Mouse (Mus musculus): ENCODE measurements around the gene Stox2.

Gene Stox2

GRCm38 (mm10) chr8:47409061-47409460 lies 37.1 kb downstream of the Stox2 start:
- DNase-seq (ENCODE audit: low read depth, low spot score): no peak

DNA sequence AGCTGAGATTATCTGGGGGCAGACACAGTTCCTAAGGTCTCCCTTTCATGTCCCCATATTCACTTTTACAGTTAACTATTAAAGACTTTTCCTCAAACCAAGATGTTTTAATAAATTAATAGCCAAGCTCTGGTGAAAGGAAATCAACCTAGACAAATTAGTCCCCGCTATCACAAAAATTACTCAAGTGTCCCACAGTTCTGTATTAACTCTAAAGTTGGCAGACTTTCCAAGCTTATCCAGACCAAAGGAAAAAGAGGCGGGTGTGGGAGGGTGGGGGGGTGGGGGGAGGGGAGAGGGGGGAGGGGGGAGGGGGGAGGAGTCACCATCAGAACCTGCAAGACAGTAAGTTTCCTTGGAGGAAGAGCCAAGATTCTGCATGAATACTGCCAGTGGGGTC lies 41.3 kb downstream of the Stox2 start:
- DNase-seq (ENCODE audit: low read depth, low spot score): no peak

DNA sequence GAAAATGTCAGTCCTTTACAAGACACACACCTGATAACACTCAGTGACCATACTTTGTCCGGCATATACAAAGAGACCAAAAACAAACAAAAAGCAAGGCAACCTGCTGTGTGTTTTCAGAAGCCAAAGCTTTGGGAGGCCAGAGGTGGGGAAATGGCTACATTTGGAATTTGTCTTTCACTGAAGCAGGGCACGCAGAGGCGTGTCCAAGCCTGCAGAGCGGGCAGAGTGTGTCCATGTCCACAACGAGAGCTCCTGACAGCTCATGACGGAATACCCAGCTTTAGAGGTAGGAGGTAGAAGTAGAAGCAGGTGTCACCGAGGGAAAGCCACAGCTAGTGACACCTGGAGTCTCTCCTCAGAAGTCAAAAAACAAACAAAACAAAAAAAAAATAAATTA lies 53.2 kb downstream of the Stox2 start:
- no peak for DNase-seq (ENCODE audit: low read depth, low spot score)

- DNase-seq (ENCODE audit: low read depth, low spot score): no peak
Measured at GRCm38 (mm10) chr8:47392290-47392689, 53.9 kb downstream of the Stox2 start.

- no peak for DNase-seq (ENCODE audit: low read depth, low spot score)
Measured at GRCm38 (mm10) chr8:47391844-47392243, 54.3 kb downstream of the Stox2 start.

DNA sequence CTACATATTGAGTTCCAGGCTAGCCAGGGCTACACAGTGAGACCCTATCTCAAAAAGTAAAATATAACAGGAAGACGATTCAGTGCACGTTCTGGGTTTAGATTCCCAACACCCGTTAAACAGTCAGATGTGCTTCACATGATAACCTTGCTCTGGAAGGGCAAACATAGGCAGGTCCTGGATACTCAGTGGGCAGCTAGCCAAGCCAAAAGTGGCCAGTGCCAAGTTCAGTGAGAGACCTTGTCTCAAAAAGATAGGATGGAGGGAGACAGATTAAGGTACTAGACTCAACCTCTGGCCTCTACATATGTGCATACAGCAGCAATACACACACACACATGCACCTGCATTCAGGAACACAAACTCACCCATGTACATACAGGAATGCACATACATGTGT lies 56.7 kb downstream of the Stox2 start:
- DNase-seq (ENCODE audit: low read depth, low spot score): no peak

DNA sequence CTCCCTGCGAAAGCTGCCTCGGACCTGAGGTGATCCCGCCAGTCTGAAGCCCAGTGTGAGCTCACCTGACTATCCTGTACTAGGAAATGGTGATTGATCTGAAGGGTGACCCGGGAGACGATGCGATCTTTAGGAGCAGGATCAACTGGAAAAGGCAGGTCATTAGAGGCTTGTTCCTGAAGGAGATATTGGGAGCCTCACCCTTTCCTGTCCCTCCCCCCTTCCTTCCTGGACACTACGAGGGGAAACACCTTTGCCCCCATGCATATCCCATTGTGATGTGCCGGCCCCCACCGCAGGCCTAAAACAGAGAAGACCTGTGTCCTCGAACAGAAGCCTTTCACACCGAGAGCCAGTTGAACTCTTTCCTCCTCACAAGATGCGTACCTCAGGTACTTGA lies 58.0 kb downstream of the Stox2 start:
- no peak for DNase-seq (ENCODE audit: low read depth, low spot score)

GRCm38 (mm10) chr8:47385810-47386209 lies 60.4 kb downstream of the Stox2 start:
- no peak for DNase-seq (ENCODE audit: low read depth, low spot score)

- DNase-seq (ENCODE audit: low read depth, low spot score): no peak
Measured at GRCm38 (mm10) chr8:47384151-47384550, 62.0 kb downstream of the Stox2 start.

DNA sequence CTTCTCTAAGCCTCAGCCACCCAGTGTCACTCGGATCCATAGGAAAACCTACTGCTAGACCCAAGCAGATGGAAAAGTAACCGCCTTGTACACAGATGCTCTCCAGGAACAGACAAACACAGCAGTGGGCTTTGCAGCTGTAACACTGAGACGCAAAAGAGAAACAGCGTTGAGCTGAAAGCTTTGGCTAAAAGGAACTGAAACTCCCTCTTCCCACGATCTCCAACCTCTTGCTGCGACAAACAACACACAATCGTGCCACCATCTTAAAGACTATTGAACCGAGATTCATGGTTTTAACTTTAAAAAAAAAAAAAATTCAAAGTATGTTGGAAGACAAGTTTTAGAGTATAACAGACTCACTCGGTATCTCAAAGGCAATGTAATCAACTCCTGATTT lies 62.5 kb downstream of the Stox2 start:
- DNase-seq (ENCODE audit: low read depth, low spot score): no peak

GRCm38 (mm10) chr8:47381216-47381615 lies 64.9 kb downstream of the Stox2 start:
- no peak for DNase-seq (ENCODE audit: low read depth, low spot score)

GRCm38 (mm10) chr8:47380725-47381124 lies 65.4 kb downstream of the Stox2 start:
- no peak for DNase-seq (ENCODE audit: low read depth, low spot score)

DNA sequence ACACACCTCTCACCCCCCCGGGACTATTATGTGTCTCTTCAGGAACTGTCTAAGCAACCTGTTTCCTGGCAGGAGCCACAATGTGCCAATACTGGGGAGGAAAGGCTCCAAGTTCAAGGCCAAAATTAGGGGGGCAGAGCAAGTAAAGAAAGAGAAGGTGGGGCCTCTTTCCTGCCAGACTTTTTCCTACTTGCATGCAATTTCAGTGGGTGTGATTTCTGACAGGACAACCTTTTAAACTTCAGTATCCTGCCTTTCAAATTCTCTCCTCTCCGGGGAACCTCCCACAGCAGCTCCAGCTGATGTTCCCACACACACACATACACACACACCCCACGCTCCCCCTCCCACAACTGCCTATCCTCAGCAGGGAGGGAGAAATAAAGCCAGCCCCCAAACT lies 66.1 kb downstream of the Stox2 start:
- DNase-seq (ENCODE audit: low read depth, low spot score): no peak

DNA sequence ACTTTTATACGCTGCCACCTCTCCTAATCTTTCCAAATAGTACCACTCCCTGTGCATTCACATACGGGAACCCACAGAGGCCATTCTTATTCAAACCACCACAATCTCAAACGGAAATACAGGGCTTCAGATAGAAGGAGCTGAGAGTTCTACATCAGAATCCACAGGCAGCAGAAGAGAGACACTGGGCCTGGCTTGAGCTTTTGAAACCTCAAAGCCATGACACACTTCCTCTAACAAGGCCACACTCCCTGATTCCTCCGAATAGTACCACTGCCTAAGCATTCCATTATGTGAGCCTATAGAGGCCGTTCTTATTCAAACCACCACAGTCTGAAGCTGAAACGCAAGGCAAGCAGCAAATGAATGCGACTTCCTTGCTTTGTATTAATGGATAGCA lies 69.5 kb downstream of the Stox2 start:
- no peak for DNase-seq (ENCODE audit: low read depth, low spot score)

DNA sequence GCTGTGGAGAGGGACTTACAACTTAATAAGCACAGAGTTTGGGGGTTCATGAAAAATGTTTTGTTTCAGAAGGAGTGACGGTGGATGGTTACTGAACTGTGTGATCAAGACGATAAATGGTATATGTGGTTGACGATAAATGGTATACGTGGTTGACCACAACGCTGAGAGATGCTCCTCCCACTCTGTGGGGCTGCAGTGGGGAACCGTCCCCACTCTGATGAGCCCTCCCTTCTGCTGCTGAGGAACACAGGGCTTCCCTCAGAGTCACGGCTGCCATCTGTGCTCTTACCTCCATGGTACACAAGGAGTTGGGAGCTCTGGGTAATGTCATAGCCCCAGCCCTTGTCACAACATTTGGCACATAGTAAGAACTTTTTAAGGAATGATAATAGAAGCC lies 72.4 kb downstream of the Stox2 start:
- DNase-seq (ENCODE audit: low read depth, low spot score): no peak

GRCm38 (mm10) chr8:47371539-47371938 lies 74.6 kb downstream of the Stox2 start:
- DNase-seq (ENCODE audit: low read depth, low spot score): peak; percentile 36

GRCm38 (mm10) chr8:47371081-47371480 lies 75.1 kb downstream of the Stox2 start:
- no peak for DNase-seq (ENCODE audit: low read depth, low spot score)

- peak; percentile 71 for DNase-seq (ENCODE audit: low read depth, low spot score)
Measured at GRCm38 (mm10) chr8:47370421-47371080, 75.6 kb downstream of the Stox2 start.

DNA sequence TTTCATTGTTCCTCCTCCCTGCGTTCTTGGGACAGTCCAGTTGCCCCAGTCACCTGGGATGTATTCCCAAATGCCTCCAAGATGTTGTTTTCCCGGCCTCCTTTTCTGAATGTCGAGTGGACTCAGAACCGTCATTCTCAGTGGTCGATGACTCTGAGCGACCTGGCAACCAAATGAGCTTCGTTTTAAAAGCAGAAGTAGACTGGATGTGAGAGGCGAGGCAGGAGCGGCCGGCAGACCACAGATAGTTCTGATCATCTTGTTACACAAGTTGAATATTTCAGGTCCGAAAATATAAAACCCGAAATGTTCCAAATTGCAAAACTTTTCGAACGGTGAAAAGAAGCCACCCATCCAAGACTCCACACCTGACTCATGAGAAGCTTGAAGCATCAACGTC lies 76.2 kb downstream of the Stox2 start:
- no peak for DNase-seq (ENCODE audit: low read depth, low spot score)

- DNase-seq (ENCODE audit: low read depth, low spot score): no peak
Measured at GRCm38 (mm10) chr8:47369044-47369769, 77.0 kb downstream of the Stox2 start.

DNA sequence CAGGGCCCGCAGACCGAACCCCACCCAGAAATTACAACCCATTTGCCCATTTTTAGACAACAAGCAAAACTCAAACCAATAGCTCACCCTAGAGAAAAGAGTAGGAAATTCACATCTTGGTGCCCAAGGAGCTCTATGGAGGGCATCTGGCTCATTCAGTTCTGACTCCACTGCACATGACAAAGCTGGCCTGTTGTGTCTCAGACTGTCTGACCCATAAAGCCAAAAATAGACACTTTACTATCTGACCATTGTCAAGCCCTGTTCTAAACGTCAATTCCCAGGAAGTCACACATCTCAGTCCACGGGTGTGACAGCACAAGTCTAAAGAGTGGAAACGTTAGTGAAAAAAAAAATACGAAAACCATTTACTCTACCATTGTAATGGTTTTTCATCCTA lies 79.1 kb downstream of the Stox2 start:
- DNase-seq (ENCODE audit: low read depth, low spot score): no peak

- no peak for DNase-seq (ENCODE audit: low read depth, low spot score)
Measured at GRCm38 (mm10) chr8:47363271-47363670, 82.9 kb downstream of the Stox2 start.

DNA sequence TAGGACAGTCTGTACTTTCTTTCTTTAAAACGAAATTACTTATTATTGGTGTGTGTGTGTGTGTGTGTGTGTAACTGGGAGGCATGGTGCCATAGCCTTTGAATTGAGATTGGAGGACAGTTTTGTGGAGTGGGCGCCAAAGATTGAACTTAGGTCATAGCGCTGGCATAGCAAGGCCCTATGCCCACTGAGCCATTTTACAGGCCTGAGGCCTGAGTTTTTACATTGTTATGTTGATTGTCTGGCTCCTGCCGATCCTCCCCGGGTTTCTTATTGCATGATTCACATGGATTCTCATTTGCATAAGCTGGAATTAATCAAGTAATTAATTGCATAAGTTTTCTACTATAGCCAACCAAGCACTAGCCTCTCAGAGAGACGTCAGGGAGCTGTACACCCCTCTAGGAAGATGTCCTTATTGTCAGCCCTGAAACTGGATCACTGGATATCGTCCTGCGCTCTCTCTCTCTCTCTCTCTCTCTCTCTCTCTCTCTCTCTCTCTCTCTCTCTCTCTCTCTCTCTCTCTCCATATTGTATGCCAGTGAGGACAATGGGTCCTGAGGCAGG lies 90.7 kb downstream of the Stox2 start:
- DNase-seq (ENCODE audit: low read depth, low spot score): no peak

Data from retina, postnatal 7 days (tissue).